Mouse (Mus musculus): ENCODE measurements around the gene Ftsj3. TPM values are rescaled to one million over a fixed set of nuclear protein-coding genes. Genes with fewer than 3 reads are reported as not detected.

The Ftsj3 gene
- total and polyA plus RNA-seq, 2 experiments from 2014 or later = 23.1 to 32.7 TPM

GRCm38 (mm10) chr11:106260826-106261450 lies 5.1 kb upstream of the Ftsj3 start:
- H3K9me3 ChIP-seq (replicated peaks; ENCODE audit: control insufficient read depth, low read length) = no peaks in the 10 kb centered on the region
- 75% methylated on average over 14 of the region's 14 CpGs for WGBS
- no peak overlapping the region for H3K27ac ChIP-seq (ENCODE audit: low read depth)
- H3K36me3 ChIP-seq (replicated peaks; ENCODE audit: control insufficient read depth, insufficient read depth, low read length) = peaks cover 60% of the 10 kb centered on the region
- H3K9ac ChIP-seq (replicated peaks; ENCODE audit: low read depth, low read length) = no peak overlapping the region
- no peak for TF ChIP-seq CTCF (IDR thresholded peaks at IDR 0.05; ENCODE audit: low read depth)
- TF ChIP-seq EP300 (IDR thresholded peaks at IDR 0.05; ENCODE audit: low read depth) = no peak
- H3K4me1 ChIP-seq (ENCODE audit: control insufficient read depth, insufficient read depth) = peaks cover 8% of the 10 kb centered on the region
- DNase-seq (ENCODE audit: low spot score) = no peak
- no peak for ATAC-seq (ENCODE audit: insufficient read depth, low read depth)
- no peaks in the 10 kb centered on the region for H3K27me3 ChIP-seq (ENCODE audit: control insufficient read depth, insufficient read depth, low read length)
- H3K4me3 ChIP-seq (ENCODE audit: low read depth, low read length) = no peak overlapping the region
- H3K4me2 ChIP-seq (ENCODE audit: low read depth, low read length) = no peak overlapping the region

- ATAC-seq (ENCODE audit: insufficient read depth, low read depth) = no peak
- H3K9ac ChIP-seq (replicated peaks; ENCODE audit: low read depth, low read length) = peak overlapping the region; percentile 86
- H3K27me3 ChIP-seq (ENCODE audit: control insufficient read depth, insufficient read depth, low read length) = no peaks in the 10 kb centered on the region
- WGBS = 50% methylated on average over 5 of the region's 5 CpGs
- DNase-seq (ENCODE audit: low spot score) = no peak
- no peaks in the 10 kb centered on the region for H3K9me3 ChIP-seq (replicated peaks; ENCODE audit: control insufficient read depth, low read length)
- TF ChIP-seq EP300 (IDR thresholded peaks at IDR 0.05; ENCODE audit: low read depth) (no peak), CTCF (IDR thresholded peaks at IDR 0.05; ENCODE audit: low read depth) (no peak)
- peak overlapping the region; percentile 98 for H3K4me3 ChIP-seq (ENCODE audit: low read depth, low read length)
- peaks cover 33% of the 10 kb centered on the region for H3K36me3 ChIP-seq (replicated peaks; ENCODE audit: control insufficient read depth, insufficient read depth, low read length)
- H3K4me1 ChIP-seq (ENCODE audit: control insufficient read depth, insufficient read depth) = peaks cover 15% of the 10 kb centered on the region
- H3K4me2 ChIP-seq (ENCODE audit: low read depth, low read length) = peak overlapping the region; percentile 98
- H3K27ac ChIP-seq (ENCODE audit: low read depth) = peak overlapping the region; percentile 84; the same call in 1 of the 2 replicates
Measured at GRCm38 (mm10) chr11:106256775-106257174, 896 bp upstream of the Ftsj3 start.

DNA sequence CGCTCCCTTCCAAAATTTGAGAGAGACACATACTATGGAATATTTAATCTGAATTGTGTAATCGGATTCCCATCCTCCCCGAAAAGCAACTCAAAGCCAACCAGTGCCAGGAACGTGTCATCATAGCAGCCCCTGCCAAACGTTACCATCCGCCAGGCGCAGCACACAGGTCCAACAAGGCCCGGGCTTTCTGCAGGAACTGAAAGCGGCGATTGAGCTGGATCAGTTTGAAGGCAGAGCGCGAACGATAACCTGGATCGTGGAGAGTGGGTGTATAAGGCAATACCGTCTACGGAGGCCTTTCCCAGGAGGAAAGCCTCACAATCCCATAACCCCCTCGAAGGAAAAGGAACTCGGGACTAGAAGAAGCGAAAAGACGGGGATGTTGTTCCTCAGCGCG lies 705 bp downstream of the Ftsj3 start:
- H3K4me1 ChIP-seq (ENCODE audit: control insufficient read depth, insufficient read depth) = peaks cover 15% of the 10 kb centered on the region
- H3K4me2 ChIP-seq (ENCODE audit: low read depth, low read length) = peak overlapping the region; percentile 98
- peak overlapping the region; percentile 98 for H3K4me3 ChIP-seq (ENCODE audit: low read depth, low read length)
- H3K27ac ChIP-seq (ENCODE audit: low read depth) = peak overlapping the region; percentile 84
- DNase-seq (ENCODE audit: low spot score) (no peak), ATAC-seq (ENCODE audit: insufficient read depth, low read depth) (no peak)
- H3K27me3 ChIP-seq (ENCODE audit: control insufficient read depth, insufficient read depth, low read length) = no peaks in the 10 kb centered on the region
- H3K9me3 ChIP-seq (replicated peaks; ENCODE audit: control insufficient read depth, low read length) = no peaks in the 10 kb centered on the region
- TF ChIP-seq CTCF (IDR thresholded peaks at IDR 0.05; ENCODE audit: low read depth) (no peak), EP300 (IDR thresholded peaks at IDR 0.05; ENCODE audit: low read depth) (no peak)
- H3K9ac ChIP-seq (replicated peaks; ENCODE audit: low read depth, low read length) = peak overlapping the region; percentile 86
- 2% methylated on average over 22 of the region's 22 CpGs for WGBS
- peaks cover 35% of the 10 kb centered on the region for H3K36me3 ChIP-seq (replicated peaks; ENCODE audit: control insufficient read depth, insufficient read depth, low read length)

GRCm38 (mm10) chr11:106254767-106255166 lies 1.1 kb downstream of the Ftsj3 start:
- ATAC-seq (ENCODE audit: insufficient read depth, low read depth) = no peak
- peak overlapping the region; percentile 86 for H3K9ac ChIP-seq (replicated peaks; ENCODE audit: low read depth, low read length)
- H3K4me2 ChIP-seq (ENCODE audit: low read depth, low read length) = peak overlapping the region; percentile 98
- peaks cover 39% of the 10 kb centered on the region for H3K36me3 ChIP-seq (replicated peaks; ENCODE audit: control insufficient read depth, insufficient read depth, low read length)
- TF ChIP-seq EP300 (IDR thresholded peaks at IDR 0.05; ENCODE audit: low read depth) = no peak
- no peak for TF ChIP-seq CTCF (IDR thresholded peaks at IDR 0.05; ENCODE audit: low read depth)
- H3K9me3 ChIP-seq (replicated peaks; ENCODE audit: control insufficient read depth, low read length) = no peaks in the 10 kb centered on the region
- H3K27me3 ChIP-seq (ENCODE audit: control insufficient read depth, insufficient read depth, low read length) = no peaks in the 10 kb centered on the region
- no peak overlapping the region for H3K27ac ChIP-seq (ENCODE audit: low read depth)
- WGBS = 23% methylated on average over 2 of the region's 2 CpGs
- peak overlapping the region; percentile 98 for H3K4me3 ChIP-seq (ENCODE audit: low read depth, low read length)
- DNase-seq (ENCODE audit: low spot score) = no peak
- H3K4me1 ChIP-seq (ENCODE audit: control insufficient read depth, insufficient read depth) = peaks cover 15% of the 10 kb centered on the region

GRCm38 (mm10) chr11:106249326-106249725 lies 6.6 kb downstream of the Ftsj3 start:
- no peak overlapping the region for H3K9ac ChIP-seq (replicated peaks; ENCODE audit: low read depth, low read length)
- H3K27ac ChIP-seq (ENCODE audit: low read depth) = no peak overlapping the region
- no peaks in the 10 kb centered on the region for H3K27me3 ChIP-seq (ENCODE audit: control insufficient read depth, insufficient read depth, low read length)
- ATAC-seq (ENCODE audit: insufficient read depth, low read depth) (no peak), DNase-seq (ENCODE audit: low spot score) (no peak)
- WGBS = 86% methylated on average over 7 of the region's 7 CpGs
- no peaks in the 10 kb centered on the region for H3K4me1 ChIP-seq (ENCODE audit: control insufficient read depth, insufficient read depth)
- no peak overlapping the region for H3K4me3 ChIP-seq (ENCODE audit: low read depth, low read length)
- peaks cover 87% of the 10 kb centered on the region for H3K36me3 ChIP-seq (replicated peaks; ENCODE audit: control insufficient read depth, insufficient read depth, low read length)
- TF ChIP-seq CTCF (IDR thresholded peaks at IDR 0.05; ENCODE audit: low read depth) (no peak), EP300 (IDR thresholded peaks at IDR 0.05; ENCODE audit: low read depth) (no peak)
- peaks cover 4% of the 10 kb centered on the region for H3K9me3 ChIP-seq (replicated peaks; ENCODE audit: control insufficient read depth, low read length)
- no peak overlapping the region for H3K4me2 ChIP-seq (ENCODE audit: low read depth, low read length)

DNA sequence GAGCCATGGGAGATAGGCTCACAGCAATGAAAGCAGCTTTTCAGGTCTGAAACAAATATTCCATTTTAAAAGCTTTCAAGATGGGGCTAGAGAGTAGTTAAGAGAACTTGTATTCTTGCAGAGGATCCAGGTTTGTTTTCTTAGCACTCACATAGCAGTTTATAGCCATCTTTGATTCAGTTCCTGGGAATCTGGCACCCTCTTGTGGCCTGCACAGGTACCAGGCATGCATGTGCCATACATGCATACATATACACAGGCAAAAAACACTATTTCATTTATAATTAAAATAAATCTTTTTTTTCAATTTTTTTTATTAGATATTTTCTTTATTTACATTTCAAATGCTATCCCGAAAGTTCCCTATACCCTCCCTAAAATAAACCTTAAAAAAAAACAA lies 9.0 kb downstream of the Ftsj3 start:
- H3K4me2 ChIP-seq (ENCODE audit: low read depth, low read length) = no peak overlapping the region
- DNase-seq (ENCODE audit: low spot score) (no peak), ATAC-seq (ENCODE audit: insufficient read depth, low read depth) (no peak)
- H3K4me3 ChIP-seq (ENCODE audit: low read depth, low read length) = no peak overlapping the region
- H3K9ac ChIP-seq (replicated peaks; ENCODE audit: low read depth, low read length) = no peak overlapping the region
- peaks cover 4% of the 10 kb centered on the region for H3K9me3 ChIP-seq (replicated peaks; ENCODE audit: control insufficient read depth, low read length)
- no peaks in the 10 kb centered on the region for H3K27me3 ChIP-seq (ENCODE audit: control insufficient read depth, insufficient read depth, low read length)
- H3K27ac ChIP-seq (ENCODE audit: low read depth) = no peak overlapping the region
- 98% methylated on average over 1 of the region's 1 CpGs for WGBS
- no peak for TF ChIP-seq EP300 (IDR thresholded peaks at IDR 0.05; ENCODE audit: low read depth)
- TF ChIP-seq CTCF (IDR thresholded peaks at IDR 0.05; ENCODE audit: low read depth) = peak; percentile 33
- peaks cover 99% of the 10 kb centered on the region for H3K36me3 ChIP-seq (replicated peaks; ENCODE audit: control insufficient read depth, insufficient read depth, low read length)
- H3K4me1 ChIP-seq (ENCODE audit: control insufficient read depth, insufficient read depth) = no peaks in the 10 kb centered on the region

Data from heart, postnatal 0 days (tissue).